Mouse (Mus musculus) splenic B cell, adult 2 months (primary cell): ENCODE results near the gene Glt28d2.

ENCODE experiments used
- DNase-seq: peaks from one replicate; pipeline ENCODE4 v3.0.0-alpha.2; 2011; ENCODE audit warnings: low read depth, low spot score
- H3K27me3 ChIP-seq: 2 replicates; pipeline ENCODE4 v1.6.1; 2012; ENCODE audit warnings: mild to moderate bottlenecking, low read length, moderate library complexity, mixed read lengths; ENCODE audit not compliant: control insufficient read depth, poor library complexity, insufficient read depth, severe bottlenecking
- H3K36me3 ChIP-seq: 2 replicates; pipeline ENCODE4 v1.6.1; 2012; ENCODE audit warnings: mild to moderate bottlenecking, low read length, moderate library complexity, mixed read lengths; ENCODE audit not compliant: control insufficient read depth, poor library complexity, insufficient read depth, severe bottlenecking

Glt28d2 gene

DNA sequence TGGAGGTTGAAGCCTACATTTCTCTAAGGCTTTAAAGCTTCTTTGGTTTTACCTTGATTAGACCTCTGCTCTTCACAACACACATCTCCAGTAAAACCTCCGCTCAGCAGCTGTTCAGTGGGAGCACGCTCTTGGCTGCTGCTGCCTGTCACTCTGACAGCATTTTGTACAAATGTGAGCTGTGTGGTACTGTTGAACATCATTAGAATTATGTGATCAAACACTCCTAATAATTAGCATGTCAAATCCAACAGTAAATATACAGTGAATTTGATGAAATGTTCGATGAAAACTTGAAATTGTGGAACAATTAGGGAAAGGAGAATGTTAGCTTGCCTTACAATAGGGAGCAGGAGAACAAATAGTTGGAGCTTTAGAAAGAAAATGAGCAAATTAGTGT, 32.3 kb downstream of the Glt28d2 start:
- no peak for DNase-seq
- Histone ChIP-seq H3K36me3 (no peaks in the 10 kb centered on the region), H3K27me3 (no peaks in the 10 kb centered on the region)

DNA sequence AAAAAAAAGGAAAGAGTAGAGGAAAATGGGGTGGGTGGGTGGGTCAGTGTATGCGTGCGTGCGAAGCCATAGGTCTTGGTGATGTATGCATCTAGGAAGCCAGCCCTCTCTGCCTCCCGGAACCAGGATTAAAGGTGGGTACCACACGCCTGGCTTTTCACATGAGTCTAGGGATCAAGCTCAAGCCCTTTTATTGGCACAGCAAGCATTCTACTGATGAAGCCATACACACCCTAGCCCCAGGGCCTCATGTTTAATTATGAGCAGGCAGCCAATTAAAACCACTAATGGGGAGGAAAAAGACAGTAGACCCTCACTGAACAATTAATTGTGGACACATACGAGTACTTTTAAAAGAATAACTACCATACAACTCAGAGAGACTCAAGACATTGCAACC, 33.2 kb downstream of the Glt28d2 start:
- DNase-seq, result no peak
- no peaks in the 10 kb centered on the region for H3K27me3 ChIP-seq
- no peaks in the 10 kb centered on the region for H3K36me3 ChIP-seq

DNA sequence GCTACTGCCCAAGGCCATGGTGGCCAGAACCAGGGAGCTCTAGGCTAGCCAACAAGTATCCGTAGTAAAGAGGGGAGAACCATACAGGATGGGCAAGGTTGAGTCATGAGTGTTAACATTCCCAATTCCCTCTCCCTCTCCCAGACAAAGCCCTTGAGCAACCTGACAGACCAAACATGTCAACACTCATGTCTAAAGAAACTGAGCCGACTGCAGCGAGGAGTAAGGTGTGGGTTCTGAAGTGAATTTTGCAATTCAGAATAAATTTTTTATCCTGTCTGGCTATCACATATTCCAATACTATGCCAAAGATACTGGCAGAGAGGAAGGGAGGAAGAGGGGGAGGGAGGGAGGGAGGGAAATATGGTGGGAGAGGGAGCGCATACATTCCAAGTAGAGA, 33.6 kb downstream of the Glt28d2 start:
- no peak for DNase-seq
- H3K27me3 ChIP-seq, result no peaks in the 10 kb centered on the region
- H3K36me3 ChIP-seq, result no peaks in the 10 kb centered on the region

DNA sequence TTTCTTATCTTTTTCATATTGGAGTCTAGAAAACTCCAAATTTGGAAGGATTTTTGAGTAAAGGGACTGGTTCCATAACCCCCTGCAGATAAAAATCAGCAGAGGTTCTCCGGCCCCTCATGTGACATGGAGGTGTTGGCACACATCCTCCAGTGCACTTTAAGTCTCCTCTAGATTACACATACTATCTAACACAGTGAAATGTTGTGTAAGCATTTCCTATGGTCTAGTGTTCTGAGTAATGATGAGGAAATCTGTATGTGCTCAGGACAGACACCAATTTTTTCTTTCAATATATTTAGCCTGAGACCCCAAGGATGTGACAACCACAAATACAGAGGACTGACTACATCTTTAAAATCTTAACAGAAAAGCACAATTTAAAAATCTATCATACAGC, 37.2 kb downstream of the Glt28d2 start:
- no peak for DNase-seq
- H3K36me3 ChIP-seq, result no peaks in the 10 kb centered on the region

DNA sequence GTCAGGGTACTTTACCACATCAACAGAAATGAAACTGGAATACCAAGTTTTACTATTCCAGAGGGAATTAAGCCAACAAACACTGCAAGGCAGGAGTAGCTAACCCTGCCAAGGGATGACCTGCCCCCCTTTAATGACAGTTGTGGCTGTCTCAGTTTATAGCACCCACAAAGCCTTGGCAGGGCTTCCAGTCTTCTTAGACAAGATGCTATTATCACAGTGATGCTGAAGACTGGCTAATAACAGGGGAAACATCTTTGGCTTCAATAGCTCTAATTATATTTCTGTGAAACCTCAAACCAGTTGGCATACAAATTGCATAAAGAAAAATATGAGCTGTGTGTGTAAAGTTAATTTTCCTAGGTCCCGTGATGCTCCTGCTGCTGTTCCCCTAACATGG, 41.0 kb downstream of the Glt28d2 start:
- no peak for DNase-seq
- Histone ChIP-seq H3K36me3 (no peaks in the 10 kb centered on the region), H3K27me3 (no peaks in the 10 kb centered on the region)

More for the DNA sequence above, 37.2 kb downstream of the Glt28d2 start:
- H3K27me3 ChIP-seq, result no peaks in the 10 kb centered on the region

DNA sequence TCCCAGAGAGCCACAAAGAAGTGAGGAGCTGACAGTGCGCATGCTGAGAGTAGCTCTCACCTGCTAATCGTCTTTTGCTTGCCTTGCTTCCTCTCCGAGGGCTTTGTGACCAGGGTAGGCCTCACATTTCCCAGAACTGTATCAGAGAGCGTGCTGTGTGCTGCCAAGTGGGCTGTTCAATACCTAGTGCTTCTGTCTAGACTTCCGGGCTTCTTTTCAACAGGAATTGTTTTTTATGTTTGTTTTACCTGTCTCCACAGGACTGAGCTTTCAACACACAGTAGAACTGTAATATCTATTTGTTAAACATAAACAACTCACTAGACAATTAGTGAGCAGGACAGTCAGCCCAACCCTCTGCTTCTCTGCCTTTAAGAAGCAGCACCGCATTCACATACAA, 42.0 kb downstream of the Glt28d2 start:
- H3K27me3 ChIP-seq, result no peaks in the 10 kb centered on the region
- H3K36me3 ChIP-seq, result no peaks in the 10 kb centered on the region
- no peak for DNase-seq

DNA sequence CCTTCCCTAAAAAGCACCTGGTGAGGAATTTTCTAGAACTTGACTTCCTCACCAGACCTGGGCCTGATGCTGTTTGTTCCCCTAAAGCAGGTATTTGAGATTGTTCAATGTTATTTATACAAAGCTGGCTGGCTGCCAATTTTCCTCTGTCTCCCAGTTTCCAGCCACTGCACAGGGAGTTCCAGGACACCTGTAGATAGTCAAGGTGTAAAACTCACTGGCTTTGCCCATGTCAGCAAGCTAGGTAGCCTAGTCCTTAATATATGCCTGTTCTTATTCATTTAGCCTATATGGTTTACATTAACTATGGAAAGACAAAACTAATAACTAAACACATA, 44.5 kb downstream of the Glt28d2 start:
- H3K36me3 ChIP-seq, result no peaks in the 10 kb centered on the region
- no peak for DNase-seq
- H3K27me3 ChIP-seq, result no peaks in the 10 kb centered on the region

DNA sequence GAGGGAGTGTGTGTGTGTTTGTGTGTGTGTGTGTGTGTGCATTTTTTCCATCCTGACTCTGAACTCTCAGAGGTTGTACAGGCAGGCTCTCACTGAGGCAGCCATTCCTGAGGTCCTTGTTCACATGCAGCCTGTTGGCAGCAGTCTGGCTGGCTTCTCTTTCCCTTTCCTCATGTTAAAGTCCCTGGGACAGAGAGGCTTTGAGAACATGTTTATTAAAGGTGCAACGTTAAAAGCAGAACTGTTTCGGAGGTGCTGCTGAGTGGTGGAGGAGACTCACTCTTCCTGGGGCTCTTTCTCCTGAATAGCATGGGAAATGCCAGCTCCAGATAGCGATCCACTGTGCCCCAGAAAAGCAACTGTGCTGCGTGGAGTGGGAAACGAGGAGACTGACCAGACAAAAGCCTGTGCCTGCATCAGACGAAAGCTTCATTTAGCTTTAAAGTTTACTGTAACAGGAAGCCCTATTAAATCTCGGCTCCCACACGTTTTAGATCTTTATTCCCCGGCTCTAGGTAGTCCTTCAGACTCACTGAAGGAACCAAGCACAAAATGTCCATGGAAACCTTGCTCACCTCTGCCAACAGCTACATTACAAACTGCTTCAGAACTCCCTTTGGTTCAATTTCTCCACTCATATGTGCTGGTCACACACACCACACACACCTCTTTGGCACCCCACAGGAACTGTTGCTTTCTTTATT, 45.0 kb downstream of the Glt28d2 start:
- Histone ChIP-seq H3K27me3 (no peaks in the 10 kb centered on the region), H3K36me3 (no peaks in the 10 kb centered on the region)
- DNase-seq, result no peak

DNA sequence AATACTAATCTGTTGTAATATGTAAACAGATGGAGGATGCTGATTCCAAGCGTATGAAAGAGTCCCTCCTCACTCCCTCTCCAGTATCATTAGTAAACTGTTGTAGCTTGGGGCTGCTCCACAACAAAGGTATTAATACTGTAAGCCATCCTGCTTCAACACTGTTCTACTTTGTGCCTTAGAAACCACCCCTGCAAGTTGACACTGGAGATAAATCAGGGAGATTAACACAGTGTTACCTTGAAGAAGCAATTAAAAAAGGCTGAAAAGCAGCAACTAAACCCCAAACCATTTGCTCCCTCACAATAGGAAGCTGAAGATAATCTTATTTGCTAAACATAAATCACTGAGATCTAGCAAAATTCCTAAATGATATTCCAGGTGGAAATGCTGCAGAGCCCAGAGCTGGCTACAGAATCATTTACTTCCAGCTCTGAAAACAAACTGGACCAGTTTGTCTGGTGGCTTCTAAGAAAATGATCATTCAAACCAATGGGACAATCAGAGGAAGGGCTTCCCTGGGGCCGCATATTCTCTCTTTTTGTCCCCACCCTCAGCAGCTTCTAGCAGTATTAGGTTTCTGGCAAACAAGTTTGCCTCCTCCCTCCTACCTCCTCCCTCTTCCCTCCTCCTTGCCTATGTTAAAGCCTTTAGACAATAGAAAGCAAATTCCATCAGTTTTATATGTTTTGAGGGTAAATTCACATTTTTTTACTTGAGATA, 45.7 kb downstream of the Glt28d2 start:
- no peak for DNase-seq
- Histone ChIP-seq H3K36me3 (no peaks in the 10 kb centered on the region), H3K27me3 (no peaks in the 10 kb centered on the region)

DNA sequence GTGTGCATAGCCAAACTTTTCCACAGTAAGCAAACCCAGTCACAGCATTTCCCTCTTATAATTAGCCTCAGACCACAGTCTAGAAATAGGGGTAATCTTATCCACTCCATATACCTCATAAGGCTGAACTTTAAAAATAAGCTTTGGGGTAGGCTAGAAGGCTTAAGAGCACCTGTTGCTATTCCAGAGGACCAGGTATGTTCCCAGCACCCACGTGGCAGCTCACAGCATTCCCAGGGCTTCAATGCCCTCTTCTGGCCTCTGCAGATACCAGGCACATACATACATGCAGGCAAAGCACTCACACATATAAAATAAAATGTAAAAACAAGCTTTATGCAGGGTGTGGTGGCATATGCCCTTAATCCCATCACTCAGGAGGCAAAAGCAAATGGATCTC, 53.7 kb downstream of the Glt28d2 start:
- DNase-seq, result no peak
- Histone ChIP-seq H3K36me3 (no peaks in the 10 kb centered on the region), H3K27me3 (no peaks in the 10 kb centered on the region)

DNA sequence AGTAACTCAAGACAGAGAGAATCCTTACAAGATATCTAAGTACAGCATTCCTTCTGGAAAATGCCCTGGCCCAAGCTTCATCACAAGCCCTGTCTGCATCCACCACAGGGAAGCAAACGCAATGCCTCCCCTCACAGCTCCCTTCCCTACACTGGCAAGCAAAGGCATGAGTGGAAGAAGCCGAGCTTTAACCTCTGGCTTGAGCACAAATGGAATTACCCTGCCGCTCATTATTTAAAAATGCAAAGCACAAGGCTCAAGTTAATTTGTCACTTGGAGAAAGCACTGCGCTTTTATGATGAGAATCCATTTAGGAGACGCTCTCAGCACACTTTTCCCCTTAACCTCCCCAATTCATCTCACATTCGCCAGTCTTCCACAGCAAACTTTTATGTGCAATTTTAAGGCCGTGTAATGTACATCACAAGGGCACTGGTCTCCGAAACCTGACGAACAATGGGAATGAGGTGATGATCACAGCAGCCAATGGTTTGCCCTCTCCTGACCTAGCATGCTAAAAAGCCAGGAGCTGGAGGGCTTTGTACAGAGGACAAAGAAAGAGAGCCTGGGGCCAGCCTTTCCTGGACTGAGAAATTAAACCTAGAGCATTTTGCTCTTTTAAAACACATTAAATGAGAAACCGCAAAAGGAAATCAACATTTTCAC, 54.7 kb downstream of the Glt28d2 start:
- Histone ChIP-seq H3K27me3 (no peaks in the 10 kb centered on the region), H3K36me3 (no peaks in the 10 kb centered on the region)
- no peak for DNase-seq

DNA sequence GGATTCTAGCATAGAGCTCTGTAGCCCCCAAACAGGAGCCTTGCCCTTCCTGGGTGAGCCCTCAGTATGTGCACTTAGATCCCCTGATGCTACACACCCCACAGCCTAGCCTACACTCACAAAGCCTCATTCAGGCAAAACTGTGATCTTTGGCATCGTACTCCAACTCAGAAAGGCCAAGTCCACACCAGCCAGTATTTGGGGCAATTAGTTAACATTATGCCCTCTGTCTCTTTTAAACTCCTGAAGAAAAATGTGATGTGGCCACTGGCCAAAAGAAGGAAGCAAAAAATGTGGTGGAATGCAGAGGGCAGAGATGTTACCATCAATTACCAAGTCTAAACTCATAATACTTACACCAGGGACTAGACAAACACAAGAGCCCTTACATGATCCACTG, 55.5 kb downstream of the Glt28d2 start:
- no peak for DNase-seq
- Histone ChIP-seq H3K27me3 (no peaks in the 10 kb centered on the region), H3K36me3 (no peaks in the 10 kb centered on the region)

DNA sequence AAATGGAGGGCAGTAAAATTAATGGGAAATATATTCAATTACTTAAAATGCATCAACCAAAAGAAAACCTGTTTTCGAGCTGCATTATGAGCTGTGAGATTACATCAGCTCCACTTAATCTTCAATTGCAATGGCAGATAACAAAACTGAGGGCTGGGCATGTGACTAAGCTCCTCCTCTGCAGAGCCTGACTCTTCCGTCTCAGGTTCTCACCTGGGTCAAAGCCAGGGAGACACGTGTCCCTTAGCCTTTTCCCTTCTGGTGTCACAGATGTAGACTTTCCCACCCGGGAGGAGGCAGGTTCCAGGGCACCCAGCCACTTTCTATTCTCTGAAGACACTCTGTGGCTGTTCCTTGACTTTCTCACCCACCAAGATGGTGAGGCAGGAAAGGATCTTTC, 58.3 kb downstream of the Glt28d2 start:
- H3K36me3 ChIP-seq, result no peaks in the 10 kb centered on the region
- no peaks in the 10 kb centered on the region for H3K27me3 ChIP-seq
- DNase-seq, result no peak

DNA sequence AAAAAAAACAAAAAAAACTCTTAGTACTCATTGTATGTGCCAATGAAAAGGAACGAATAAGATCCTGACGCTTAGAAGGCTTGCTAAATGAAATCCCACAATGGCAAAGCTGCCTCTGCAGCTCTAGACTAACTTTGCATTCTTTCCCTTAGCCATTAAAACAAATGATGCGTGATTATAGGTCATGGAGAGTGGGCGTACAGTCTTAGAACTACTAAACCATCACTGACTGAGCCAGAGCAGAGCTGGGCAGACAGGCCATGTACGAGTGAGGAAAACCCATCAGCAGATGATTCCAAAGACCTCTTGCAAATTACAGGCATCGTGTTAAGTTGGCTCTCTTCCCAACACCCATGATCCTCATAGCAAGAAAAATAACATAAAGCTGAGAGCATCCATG, 59.5 kb downstream of the Glt28d2 start:
- no peak for DNase-seq
- H3K27me3 ChIP-seq, result no peaks in the 10 kb centered on the region
- no peaks in the 10 kb centered on the region for H3K36me3 ChIP-seq

DNA sequence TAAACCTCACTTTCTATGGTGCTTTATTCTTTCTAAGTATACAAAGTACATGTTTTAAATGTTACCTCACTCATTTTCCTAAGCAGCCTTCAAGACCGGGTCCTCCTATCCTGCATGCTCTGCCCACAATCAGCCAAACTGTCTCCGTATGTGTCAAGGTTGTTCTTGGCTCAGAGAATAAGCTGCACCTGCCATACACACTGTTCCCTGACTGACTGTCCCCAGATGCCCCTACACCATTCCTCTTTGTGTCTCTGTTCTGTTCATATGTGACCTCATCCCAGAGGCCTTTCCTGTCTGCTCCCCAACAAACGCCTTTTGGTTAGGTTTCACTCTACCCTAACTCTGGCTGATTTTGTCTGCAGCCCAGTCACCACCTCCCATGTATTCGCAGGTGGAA, 60.0 kb downstream of the Glt28d2 start:
- no peak for DNase-seq
- Histone ChIP-seq H3K27me3 (no peaks in the 10 kb centered on the region), H3K36me3 (no peaks in the 10 kb centered on the region)
